Mouse (Mus musculus): Measurements from ENCODE around the gene Hormad2. TPM values are rescaled to one million over a fixed set of nuclear protein-coding genes. Genes with fewer than 3 reads are reported as not detected.

Hormad2 gene
- polyA plus RNA-seq, 1 experiment: 0.06 TPM

GRCm38 (mm10) chr11:4302363-4302913 lies 138.5 kb downstream of the Hormad2 start:
- Histone ChIP-seq H3K4me3 (replicated peaks; ENCODE audit: extremely low read depth, low read depth, low read length) (no peak overlapping the region), H3K4me1 (ENCODE audit: control insufficient read depth, insufficient read depth, low read length) (peaks cover 4% of the 10 kb centered on the region; the same call in 1 of the 2 replicates)
- no peak for DNase-seq
- WGBS: 49% methylated on average over 5 of the region's 5 CpGs
- TF ChIP-seq CTCF (IDR thresholded peaks at IDR 0.05; ENCODE audit: insufficient read depth, low read length) (no peak), POLR2A (IDR thresholded peaks at IDR 0.05; ENCODE audit: borderline replicate concordance, extremely low read depth, low read depth, low read length) (no peak)

- Histone ChIP-seq H3K4me1 (ENCODE audit: control insufficient read depth, insufficient read depth, low read length) (peaks cover 4% of the 10 kb centered on the region; the same call in 1 of the 2 replicates), H3K4me3 (replicated peaks; ENCODE audit: extremely low read depth, low read depth, low read length) (no peak overlapping the region)
- DNase-seq: no peak
- WGBS: 55% methylated on average over 3 of the region's 3 CpGs
- TF ChIP-seq CTCF (IDR thresholded peaks at IDR 0.05; ENCODE audit: insufficient read depth, low read length) (no peak), POLR2A (IDR thresholded peaks at IDR 0.05; ENCODE audit: borderline replicate concordance, extremely low read depth, low read depth, low read length) (no peak)
Observed at GRCm38 (mm10) chr11:4300683-4301082, 140.2 kb downstream of the Hormad2 start.

- peaks cover 4% of the 10 kb centered on the region; the same call in 1 of the 2 replicates for H3K4me1 ChIP-seq (ENCODE audit: control insufficient read depth, insufficient read depth, low read length)
- 46% methylated on average over 14 of the region's 14 CpGs for WGBS
- DNase-seq: no peak
- no peak overlapping the region for H3K4me3 ChIP-seq (replicated peaks; ENCODE audit: extremely low read depth, low read depth, low read length)
- TF ChIP-seq POLR2A (IDR thresholded peaks at IDR 0.05; ENCODE audit: borderline replicate concordance, extremely low read depth, low read depth, low read length) (no peak), CTCF (IDR thresholded peaks at IDR 0.05; ENCODE audit: insufficient read depth, low read length) (no peak)
Observed at GRCm38 (mm10) chr11:4299735-4300474, 141.0 kb downstream of the Hormad2 start.

- 42% methylated on average over 12 of the region's 12 CpGs for WGBS
- Histone ChIP-seq H3K4me3 (replicated peaks; ENCODE audit: extremely low read depth, low read depth, low read length) (no peak overlapping the region), H3K4me1 (ENCODE audit: control insufficient read depth, insufficient read depth, low read length) (peaks cover 4% of the 10 kb centered on the region; the same call in 1 of the 2 replicates)
- no peak for DNase-seq
- TF ChIP-seq CTCF (IDR thresholded peaks at IDR 0.05; ENCODE audit: insufficient read depth, low read length) (no peak), POLR2A (IDR thresholded peaks at IDR 0.05; ENCODE audit: borderline replicate concordance, extremely low read depth, low read depth, low read length) (no peak)
Observed at GRCm38 (mm10) chr11:4299191-4299590, 141.7 kb downstream of the Hormad2 start.

- peaks cover 4% of the 10 kb centered on the region; the same call in 1 of the 2 replicates for H3K4me1 ChIP-seq (ENCODE audit: control insufficient read depth, insufficient read depth, low read length)
- 48% methylated on average over 7 of the region's 7 CpGs for WGBS
- H3K4me3 ChIP-seq (replicated peaks; ENCODE audit: extremely low read depth, low read depth, low read length): no peak overlapping the region
- TF ChIP-seq CTCF (IDR thresholded peaks at IDR 0.05; ENCODE audit: insufficient read depth, low read length) (no peak), POLR2A (IDR thresholded peaks at IDR 0.05; ENCODE audit: borderline replicate concordance, extremely low read depth, low read depth, low read length) (no peak)
- no peak for DNase-seq
Observed at GRCm38 (mm10) chr11:4298615-4299014, 142.3 kb downstream of the Hormad2 start.

GRCm38 (mm10) chr11:4297753-4298152 lies 143.2 kb downstream of the Hormad2 start:
- H3K4me1 ChIP-seq (ENCODE audit: control insufficient read depth, insufficient read depth, low read length): peaks cover 4% of the 10 kb centered on the region; the same call in 1 of the 2 replicates
- no peak for DNase-seq
- TF ChIP-seq CTCF (IDR thresholded peaks at IDR 0.05; ENCODE audit: insufficient read depth, low read length) (no peak), POLR2A (IDR thresholded peaks at IDR 0.05; ENCODE audit: borderline replicate concordance, extremely low read depth, low read depth, low read length) (no peak)
- 46% methylated on average over 3 of the region's 3 CpGs for WGBS
- H3K4me3 ChIP-seq (replicated peaks; ENCODE audit: extremely low read depth, low read depth, low read length): no peak overlapping the region

GRCm38 (mm10) chr11:4296610-4297275 lies 144.2 kb downstream of the Hormad2 start:
- peaks cover 4% of the 10 kb centered on the region; the same call in 1 of the 2 replicates for H3K4me1 ChIP-seq (ENCODE audit: control insufficient read depth, insufficient read depth, low read length)
- TF ChIP-seq POLR2A (IDR thresholded peaks at IDR 0.05; ENCODE audit: borderline replicate concordance, extremely low read depth, low read depth, low read length) (no peak), CTCF (IDR thresholded peaks at IDR 0.05; ENCODE audit: insufficient read depth, low read length) (no peak)
- 68% methylated on average over 10 of the region's 10 CpGs for WGBS
- no peak for DNase-seq
- no peak overlapping the region for H3K4me3 ChIP-seq (replicated peaks; ENCODE audit: extremely low read depth, low read depth, low read length)

Other genes with a start within 250 kb of the Hormad2 start
- 23.3 and 26.2 TPM in 2 replicates for gene Castor1, start 222.9 kb downstream of the Hormad2 start, polyA plus RNA-seq (2012; rRNA removed)
- gene Osm, start 204.7 kb downstream of the Hormad2 start, polyA plus RNA-seq (2012; rRNA removed): 1.0 and 1.3 TPM in 2 replicates
- gene Lif, start 183.5 kb downstream of the Hormad2 start, polyA plus RNA-seq (2012; rRNA removed): 3.5 and 4.9 TPM in 2 replicates
- gene Mtmr3, start 153.8 kb upstream of the Hormad2 start, polyA plus RNA-seq (2012; rRNA removed): 33.9 and 44.1 TPM in 2 replicates
- gene Gm11032, start 179.0 kb upstream of the Hormad2 start, polyA plus RNA-seq (2012; rRNA removed): not detected in 2 replicates
- gene Ascc2, start 196.6 kb upstream of the Hormad2 start, polyA plus RNA-seq (2012; rRNA removed): 23.5 and 34.0 TPM in 2 replicates

Measured in lung, adult 2 months (tissue).